Mouse (Mus musculus) myocyte (in vitro differentiated cells): Measurements from ENCODE around the gene Nfia.

Source experiments
- E2F4 ChIP-seq: IDR thresholded peaks from one replicate; pipeline ENCODE4 v1.6.1; 2011; ENCODE audit warnings: mild to moderate bottlenecking, control low read depth, moderate library complexity; ENCODE audit not compliant: insufficient read depth
- MYOD1 ChIP-seq, 3 experiments: IDR thresholded peaks; one replicate each; pipeline ENCODE4 v1.6.1; 2011; ENCODE audit warnings: control low read depth in 2 of 3, low read depth in 2 of 3, mild to moderate bottlenecking in 2 of 3, moderate library complexity in 1 of 3; ENCODE audit not compliant: insufficient read length in 2 of 3, control insufficient read depth in 1 of 3
- POLR2A ChIP-seq: IDR thresholded peaks from one replicate; pipeline ENCODE4 v1.6.1; 2011; ENCODE audit warnings: low read depth, mild to moderate bottlenecking, control low read depth, moderate library complexity; ENCODE audit not compliant: insufficient read length
- REST ChIP-seq: IDR thresholded peaks from one replicate; pipeline ENCODE4 v1.6.1; 2011; ENCODE audit warnings: mild to moderate bottlenecking, control low read depth, moderate library complexity; ENCODE audit not compliant: insufficient read depth, insufficient read length
- TCF12 ChIP-seq: IDR thresholded peaks from one replicate; pipeline ENCODE4 v1.6.1; 2011; ENCODE audit warnings: mild to moderate bottlenecking, control low read depth; ENCODE audit not compliant: poor library complexity, insufficient read depth, severe bottlenecking

GRCm38 (mm10) chr4:98076106-98076505 lies 303.6 kb downstream of the Nfia start:
- TF ChIP-seq POLR2A (no peak), TCF12 (no peak), E2F4 (no peak), REST (no peak), MYOD1 (IDR thresholded peaks at IDR 0.05; ENCODE audit: control insufficient read depth in 1 of 3, insufficient read length in 2 of 3, low read depth in 2 of 3) (no peak)
